Mouse (Mus musculus) lung, adult 2 months (tissue): ENCODE data around the gene Tll2.

Source experiments
- CTCF ChIP-seq: fragments of 200-500 bp; IDR thresholded peaks from 2 replicates; pipeline ENCODE4 v1.5.1; 2011; ENCODE audit warnings: mild to moderate bottlenecking, low read length, control low read depth; ENCODE audit not compliant: insufficient read depth
- POLR2A ChIP-seq: fragments of 200-500 bp; IDR thresholded peaks from 2 replicates; pipeline ENCODE4 v1.6.1; 2011; ENCODE audit warnings: low read depth, mild to moderate bottlenecking, control low read depth, low read length, borderline replicate concordance; ENCODE audit errors: extremely low read depth

DNA sequence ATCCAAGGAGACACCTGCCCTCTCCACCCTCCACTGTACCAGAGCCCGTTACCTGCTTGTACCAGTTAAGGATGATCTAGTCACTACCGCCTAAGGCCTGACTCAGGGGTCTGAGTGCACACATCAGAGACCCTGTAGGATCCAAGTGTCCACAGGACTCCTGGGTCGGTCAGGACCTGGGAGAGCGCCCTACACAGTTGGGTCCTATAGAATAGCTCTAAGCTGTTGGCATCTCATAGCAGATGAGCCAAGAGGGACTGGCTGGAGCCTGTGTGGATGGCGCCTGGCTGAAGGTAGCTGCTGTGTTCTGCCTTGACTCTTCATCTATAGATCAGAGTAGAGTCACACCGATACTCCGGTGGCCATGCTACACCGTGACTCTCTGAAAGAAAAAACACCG is 14.9 kb downstream of the Tll2 start:
- TF ChIP-seq CTCF (no peak), POLR2A (no peak)
